Mouse (Mus musculus) erythroid progenitor cell, adult 5-6 weeks (primary cell): ENCODE data around the gene Cmtm6. TPM values are rescaled to one million over a fixed set of nuclear protein-coding genes. Genes with fewer than 3 reads are reported as not detected.
"Not testable (repeated sequence)": the region's sequence is repeated elsewhere in the genome, so short reads cannot be mapped to it uniquely, and the experiment has no call there.

Experiments used
- ATAC-seq: replicated peaks from 2 replicates; pipeline ENCODE4 v1.8.0; 2016; ENCODE audit warnings: moderate number of reproducible peaks, mild to moderate bottlenecking, moderate TSS enrichment, inconsistent platforms; ENCODE audit not compliant: poor library complexity, low FRiP score, severe bottlenecking
- total RNA-seq, 2 experiments: library from RNA; stranded (forward) in 1 of 2; stranded (reverse) in 1 of 2; fragments of 150-400 nt in 1 of 2; fragments of 186-747, 209-891 nt in 1 of 2; gene quantifications; 2 replicates each; pipeline versions ENCODE4 v1.2.3 to v1.2.4; 2015 to 2017; ENCODE audit warnings: low replicate concordance in 2 of 2

Cmtm6 gene
- total RNA-seq (2015; ENCODE audit: low replicate concordance), result 8.8 and 9.7 TPM in 2 replicates
- 10.4 and 20.0 TPM in 2 replicates for total RNA-seq (2017; ENCODE audit: low replicate concordance)

DNA sequence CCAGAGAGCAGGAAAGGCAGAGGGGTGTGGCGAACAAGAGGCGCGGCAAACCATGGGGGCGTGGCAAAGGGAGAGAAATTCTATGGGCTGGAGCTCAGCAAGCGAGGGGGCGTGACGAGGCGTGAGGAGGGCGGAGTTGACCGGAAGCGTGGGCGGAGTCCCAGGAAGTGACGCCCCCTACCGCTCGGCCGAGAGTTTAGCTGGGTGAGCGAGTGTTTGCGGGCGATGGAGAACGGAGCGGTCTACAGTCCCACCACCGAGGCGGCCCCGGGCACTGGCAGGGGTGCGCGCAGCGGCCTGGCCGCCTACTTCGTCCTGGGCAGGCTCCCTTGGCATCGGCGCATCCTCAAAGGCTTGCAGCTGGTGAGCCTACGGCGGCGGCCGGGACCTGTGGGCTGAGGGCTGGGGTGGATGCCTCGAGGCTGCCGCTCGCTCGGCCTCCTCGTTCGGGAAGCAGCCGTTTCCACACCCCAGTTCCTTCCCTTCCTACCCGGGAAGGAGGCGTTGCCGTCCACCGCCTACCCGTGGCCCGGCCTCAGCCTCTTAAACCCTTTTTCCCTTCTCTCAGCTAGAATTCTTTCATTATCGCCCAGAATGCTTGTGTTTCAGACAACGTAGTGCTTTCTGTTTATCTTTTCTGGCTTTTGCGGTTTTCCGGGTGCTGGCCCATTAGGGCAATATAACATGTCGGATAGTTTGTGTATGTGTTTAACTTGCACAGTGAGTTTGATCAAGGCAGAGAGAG, at the start of gene Cmtm6:
Cmtm6 (plus strand) TSS at position 106 of the 745 bp plus-strand sequence.
- peak; percentile 91 for ATAC-seq

DNA sequence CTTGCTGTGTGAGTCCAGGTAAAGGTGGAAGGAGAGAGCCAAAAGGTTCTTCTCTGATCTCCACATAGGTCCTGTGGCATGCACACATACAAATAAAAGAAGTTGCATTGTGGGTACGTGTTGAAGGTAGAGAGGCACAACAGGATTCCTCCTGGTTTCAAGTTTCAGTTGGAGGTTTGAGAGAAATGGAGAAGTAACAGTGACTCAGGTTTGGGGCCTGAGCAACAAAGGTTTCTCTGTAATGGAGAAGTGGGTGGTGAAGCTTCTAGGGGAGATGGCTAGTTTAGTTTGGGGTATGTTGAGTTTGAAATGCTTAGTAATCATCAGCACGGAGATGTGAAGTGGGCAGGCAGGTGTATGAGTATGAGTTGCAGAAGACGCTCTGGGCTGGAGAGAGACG, 48.7 kb upstream of the Cmtm6 start:
- no peak for ATAC-seq

DNA sequence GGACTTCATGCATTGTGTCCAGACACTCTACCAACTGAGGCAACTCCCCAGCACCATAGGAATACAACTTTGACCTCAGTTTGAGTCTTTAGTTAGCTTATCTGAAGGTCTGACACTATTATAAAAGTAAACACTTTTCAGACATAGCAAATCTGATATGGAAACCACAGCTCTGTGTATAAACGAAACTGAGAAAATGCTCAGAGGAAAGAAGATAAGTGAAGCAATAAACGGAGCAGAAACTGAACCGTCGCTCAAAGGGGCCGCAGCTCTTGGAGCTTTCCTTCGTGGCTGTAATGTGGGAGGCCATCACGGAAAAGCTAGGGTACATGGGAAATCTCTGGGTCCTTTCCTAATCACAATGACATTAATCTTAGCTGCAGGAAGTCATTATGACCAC, 44.7 kb upstream of the Cmtm6 start:
- no peak for ATAC-seq

DNA sequence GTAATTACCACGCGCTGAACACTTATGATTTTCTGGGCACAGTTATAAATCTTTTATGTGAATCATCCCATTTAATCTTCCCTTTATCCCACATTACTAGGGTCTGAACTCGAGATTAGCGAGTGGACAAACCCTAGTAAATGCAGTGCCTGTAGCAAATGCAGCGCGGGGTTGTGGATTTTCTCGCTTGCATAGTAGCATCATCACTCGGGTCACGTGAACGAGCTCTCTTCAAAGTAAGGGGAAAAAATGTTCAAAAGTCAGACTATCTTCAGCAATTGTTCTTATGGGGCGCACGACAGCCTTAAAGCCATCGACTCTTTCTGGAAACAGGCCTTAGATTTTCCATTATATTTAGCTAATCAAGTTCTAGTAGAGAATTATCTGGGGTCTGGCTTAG, 43.3 kb upstream of the Cmtm6 start:
- no peak for ATAC-seq

DNA sequence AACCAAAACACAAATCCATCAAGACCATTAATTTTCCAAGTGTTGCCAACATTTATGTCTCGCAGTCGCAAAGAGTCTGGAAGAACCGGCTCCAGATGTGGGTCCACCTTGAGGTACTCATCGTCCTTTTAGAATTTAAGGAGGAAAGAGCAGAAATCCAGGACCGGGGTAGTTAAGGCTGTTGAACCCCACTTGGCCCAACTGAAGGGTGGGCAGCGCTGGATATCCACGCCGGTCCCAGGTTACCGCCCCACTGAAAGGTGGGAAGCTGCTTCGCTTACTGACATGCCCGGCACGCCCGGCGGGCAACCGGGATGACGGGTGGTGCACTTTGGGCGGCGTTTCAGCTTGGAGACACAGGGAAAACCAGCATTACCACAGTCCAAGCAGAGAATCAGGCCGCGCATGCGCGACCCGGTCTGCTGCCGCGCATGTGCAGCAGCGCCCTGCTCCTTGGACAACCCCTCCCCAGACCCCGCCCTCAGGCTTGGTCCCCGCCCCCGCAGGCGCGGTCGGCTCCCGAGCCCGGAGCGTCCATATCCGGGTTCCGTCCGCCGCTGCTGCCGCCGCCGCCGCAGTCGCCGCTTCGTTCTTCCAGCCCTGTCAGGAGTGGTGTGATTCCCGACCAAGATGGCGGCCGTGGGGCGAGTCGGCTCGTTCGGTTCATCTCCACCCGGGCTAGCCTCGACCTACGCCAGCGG, 42.5 kb upstream of the Cmtm6 start, which contains the start of gene Dync1li1:
Dync1li1 (plus strand) TSS at position 539 of the 701 bp plus-strand sequence.
- ATAC-seq, result peak; percentile 89

DNA sequence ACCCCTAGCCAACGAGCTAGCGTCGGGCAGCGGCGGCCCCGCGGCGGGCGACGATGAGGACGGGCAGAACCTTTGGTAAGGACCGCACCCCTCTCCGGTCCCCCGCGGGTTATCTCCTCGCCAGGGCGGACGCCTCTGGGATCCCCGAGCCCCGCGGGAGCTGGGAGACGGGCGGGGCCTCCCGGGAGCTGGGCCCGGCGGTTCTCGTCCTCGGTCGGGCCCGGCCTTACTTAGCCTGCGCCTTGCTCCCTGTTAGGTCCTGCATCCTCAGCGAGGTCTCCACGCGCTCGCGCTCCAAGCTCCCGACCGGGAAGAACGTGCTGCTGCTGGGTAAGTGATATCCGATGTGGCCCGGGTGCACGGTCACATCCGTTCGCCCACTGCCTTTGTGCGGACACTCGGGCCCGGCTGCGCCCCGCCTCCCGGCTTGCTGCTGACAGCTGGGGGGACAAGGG, 41.9 kb upstream of the Cmtm6 start:
- ATAC-seq, result peak; percentile 78

DNA sequence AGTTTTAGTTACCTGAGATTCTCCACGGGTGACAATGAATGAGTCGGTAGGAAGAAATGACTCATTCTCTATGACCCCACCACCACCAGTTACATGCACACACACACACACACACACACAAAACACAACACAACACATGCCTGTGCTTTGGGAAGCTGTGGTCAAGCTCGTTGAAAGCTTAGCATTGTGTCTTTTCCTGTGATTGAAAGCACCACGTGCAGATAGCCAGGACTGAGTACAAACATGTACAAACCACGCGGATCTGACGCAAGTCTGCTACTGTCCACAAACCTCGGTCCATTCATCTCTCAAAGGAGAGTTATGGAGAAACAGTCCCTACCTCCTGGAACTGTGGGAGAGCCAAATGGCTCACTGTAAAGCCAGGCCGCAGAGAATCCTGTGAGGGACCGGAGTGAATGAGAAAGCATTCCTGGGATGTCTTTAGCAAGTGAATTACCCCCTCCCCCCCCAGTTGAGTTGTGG, 40.8 kb upstream of the Cmtm6 start:
- ATAC-seq, result no peak

DNA sequence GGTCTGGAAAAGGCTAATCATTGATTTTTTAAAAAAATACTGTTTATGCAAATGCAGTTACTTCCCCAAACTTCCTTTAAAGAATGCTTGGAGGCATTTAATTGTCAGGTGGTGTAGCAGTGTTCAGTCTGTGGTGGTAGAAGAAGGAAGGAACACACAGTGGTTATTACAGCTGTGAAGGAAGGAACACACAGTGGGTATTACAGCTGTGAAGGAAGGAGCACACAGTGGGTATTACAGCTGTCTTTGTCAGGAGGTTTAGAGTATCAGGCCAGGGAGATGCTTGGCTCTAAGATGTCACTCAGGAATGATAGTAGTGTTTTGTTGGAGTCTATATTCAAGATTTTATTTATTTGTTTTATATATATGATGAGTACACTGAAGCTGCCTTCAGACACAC, 39.8 kb upstream of the Cmtm6 start:
- no peak for ATAC-seq

DNA sequence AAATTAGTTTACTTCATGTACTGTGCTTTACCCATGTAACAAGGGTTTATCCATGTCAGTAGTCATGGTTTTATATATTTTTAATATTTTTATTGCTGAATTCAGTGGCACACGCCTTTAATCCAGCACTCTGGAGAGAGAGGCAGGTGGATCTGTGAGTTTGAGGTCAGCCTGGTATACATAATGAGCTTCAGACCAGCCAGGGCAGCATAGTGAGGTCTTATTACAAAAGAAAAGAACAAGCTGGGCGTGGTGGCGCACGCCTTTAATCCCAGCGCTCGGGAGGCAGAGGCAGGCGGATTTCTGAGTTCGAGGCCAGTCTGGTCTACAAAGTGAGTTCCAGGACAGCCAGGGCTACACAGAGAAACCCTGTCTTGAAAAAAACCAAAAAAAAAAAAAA, 35.3 kb upstream of the Cmtm6 start:
- ATAC-seq, result not testable (repeated sequence)

DNA sequence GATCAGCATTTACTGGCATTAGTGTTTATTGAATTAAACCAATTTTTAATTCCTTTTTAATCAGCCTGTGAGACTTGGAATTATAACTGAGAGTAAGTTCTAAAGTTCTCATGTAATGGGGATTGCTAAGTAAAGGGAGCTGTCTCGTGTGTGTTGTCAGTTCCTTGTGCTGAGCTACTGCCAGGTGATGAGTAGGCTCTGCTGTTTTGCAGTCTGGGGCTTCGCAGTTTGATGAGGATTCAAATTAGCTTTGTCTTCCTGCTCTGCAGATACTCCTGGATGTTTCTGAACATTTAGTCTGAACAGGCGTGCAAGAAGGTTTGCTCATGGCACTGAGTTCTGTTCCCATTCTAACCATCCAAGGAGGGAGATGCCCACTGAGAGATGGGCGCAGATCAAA, 33.8 kb upstream of the Cmtm6 start:
- ATAC-seq, result no peak

DNA sequence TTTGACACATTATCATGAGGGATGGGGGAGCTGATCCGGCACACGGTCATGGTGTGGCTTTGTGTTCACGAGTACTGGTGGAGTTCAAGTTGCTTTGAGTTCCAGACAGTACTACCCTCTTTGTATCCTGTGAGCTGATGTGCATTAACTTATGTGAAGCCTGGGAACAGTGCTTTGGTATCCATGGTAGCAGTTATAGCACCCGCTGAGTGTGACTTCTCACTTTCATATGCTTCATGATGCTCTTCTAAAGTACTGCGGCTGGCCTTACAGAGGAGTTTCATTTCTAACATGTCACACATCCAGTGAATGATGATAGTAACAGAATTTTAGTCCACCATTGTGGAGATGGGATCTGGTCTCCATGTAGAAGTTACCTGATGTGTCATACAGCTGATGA, 33.0 kb upstream of the Cmtm6 start:
- no peak for ATAC-seq

DNA sequence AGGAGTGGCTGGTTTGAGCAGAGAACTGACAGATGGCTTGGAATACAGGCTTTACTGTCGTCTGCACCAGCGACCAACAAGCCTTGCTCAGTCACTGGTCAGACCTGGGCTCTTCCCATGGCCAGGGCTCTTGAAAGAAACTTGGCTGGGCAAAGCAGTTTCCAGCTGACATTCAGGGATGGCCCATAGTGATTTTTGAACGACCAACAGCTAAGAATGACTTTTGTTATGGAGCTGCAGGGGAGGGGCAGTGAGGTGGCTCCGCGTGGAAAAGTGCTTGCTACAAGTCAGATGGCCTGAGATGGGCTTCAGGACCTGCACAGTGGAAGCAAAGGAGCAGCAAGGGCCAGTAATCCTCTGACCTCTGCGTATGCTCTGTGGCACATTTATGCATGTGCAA, 31.7 kb upstream of the Cmtm6 start:
- ATAC-seq, result no peak

DNA sequence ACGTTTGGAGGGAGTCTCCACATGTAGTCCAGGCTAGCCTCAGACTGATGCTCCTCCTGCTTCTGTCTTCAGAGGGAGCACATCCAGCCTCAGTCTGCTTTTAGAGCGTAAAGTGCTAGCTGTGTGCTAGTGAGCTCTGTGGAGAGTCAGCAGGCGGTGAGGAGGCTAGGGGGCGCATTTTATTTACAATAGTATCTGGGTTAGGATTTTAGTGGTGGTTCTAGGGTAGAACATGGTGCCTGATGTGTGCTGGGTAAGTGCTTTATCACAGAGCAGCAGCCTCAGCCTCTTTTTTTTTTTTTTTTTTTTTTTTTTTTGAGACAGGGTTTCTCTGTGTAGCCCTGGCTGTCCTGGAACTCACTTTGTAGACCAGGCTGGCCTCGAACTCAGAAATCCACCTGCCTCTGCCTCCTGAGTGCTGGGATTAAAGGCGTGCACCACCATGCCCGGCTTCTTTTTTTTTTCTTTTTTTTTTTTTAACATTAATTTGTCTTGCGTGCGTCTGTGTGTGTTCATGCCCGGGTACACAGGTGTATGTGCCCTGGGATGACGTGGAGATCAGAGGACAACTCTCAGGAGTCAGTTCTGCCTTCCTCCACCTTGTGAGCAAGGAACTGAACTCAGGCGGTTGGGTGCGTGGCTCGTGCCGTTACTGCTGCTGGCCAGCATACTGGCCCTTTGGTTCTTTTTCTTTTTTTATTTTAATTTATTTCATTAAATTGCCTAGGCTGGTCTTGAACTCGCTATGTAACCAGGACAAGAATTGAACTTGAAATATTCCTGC, 30.8 kb upstream of the Cmtm6 start:
- ATAC-seq, result no peak

DNA sequence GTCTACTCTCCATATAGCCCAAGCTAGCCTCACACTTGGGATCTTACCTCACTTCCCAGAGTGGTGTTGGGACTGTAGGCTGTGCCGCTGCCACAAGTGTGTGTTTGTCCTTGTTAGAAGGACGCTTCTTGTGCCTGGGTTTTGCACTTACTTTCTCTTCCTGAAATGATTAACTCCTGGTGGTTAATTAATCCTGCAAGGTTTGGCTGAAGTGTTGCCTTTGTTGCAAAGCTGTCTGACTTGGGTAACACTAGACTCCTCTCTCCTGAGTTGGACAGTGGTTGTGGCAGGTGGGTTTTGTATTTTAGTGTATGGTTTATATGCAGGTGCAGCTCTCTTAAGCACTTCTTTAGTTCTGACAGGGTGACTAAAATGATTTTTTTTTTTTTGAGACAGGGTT, 29.9 kb upstream of the Cmtm6 start:
- ATAC-seq, result no peak

DNA sequence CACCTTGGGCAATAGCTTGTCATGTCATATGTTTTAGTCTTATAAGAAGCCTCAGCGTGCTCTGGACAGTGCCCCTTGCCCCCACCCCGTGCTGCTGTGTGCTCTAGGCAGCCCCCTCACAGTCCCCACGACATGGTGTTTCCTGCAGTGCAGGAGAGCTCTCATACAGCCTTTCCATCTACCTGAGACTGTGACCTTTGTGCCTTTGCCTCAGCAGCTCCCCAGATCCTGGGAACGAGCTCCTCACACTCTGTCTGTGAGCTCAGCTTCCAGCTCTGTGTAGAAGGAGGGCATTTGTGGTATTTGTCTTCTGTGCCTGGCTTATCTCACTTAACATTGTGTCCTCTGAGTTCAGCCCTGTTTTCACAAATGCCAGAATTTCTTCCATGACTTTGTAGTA, 29.0 kb upstream of the Cmtm6 start:
- ATAC-seq, result no peak

DNA sequence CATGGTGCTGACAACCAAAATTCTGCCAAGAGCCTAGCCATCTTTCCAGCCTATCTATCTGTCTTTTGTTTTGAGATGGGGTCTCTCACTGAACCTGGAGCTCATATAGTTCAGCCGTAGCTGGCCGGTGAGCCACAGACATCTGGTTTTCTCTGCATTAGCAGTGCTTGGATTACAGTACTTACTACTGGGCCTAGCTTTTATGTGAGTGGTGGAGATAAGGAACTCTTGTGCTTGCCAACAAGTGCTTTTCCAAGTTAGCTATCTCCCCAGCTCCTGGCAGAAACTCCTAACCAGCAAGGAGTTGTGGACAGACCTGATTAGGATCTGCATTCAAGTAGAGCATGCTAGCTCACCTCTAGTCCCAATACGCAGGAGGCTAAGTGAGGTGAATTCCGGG, 23.1 kb upstream of the Cmtm6 start:
- no peak for ATAC-seq

DNA sequence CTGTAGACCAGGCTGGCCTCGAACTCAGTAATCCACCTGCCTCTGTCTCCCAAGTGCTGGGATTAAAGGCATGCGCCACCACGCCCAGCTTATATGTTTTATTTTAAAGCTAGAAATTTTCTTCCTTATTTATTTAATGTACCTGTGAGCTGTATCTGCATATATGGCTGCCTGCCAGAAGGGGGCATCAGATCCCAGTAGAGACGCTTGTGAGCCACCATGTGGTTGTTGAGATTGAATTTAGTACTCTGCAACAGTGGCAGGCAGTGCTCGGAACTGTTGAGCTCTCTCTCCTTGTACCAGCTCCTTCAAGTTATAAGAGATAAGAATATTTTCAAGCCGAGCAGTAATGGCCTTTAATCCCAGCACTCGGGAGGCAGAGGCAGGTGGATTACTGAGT, 20.6 kb upstream of the Cmtm6 start:
- no peak for ATAC-seq

DNA sequence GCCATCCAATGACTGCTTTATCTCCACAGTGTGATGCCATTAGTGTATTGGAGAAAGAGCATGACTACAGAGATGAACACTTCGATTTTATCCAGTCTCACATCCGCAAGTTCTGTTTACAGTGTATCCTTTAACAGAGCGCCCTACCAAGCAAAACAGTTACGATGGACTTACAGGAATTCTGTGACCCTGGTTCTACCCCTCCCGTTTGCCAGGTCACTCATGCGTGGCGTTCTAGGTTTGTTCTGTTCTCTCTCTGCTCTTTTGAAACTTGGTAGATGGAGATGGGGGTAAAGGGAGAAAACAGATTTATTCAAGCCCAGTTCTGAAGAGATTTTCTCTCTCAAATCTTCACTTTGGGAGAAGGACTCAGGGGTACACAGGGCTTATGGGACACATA, 17.4 kb upstream of the Cmtm6 start:
- no peak for ATAC-seq

DNA sequence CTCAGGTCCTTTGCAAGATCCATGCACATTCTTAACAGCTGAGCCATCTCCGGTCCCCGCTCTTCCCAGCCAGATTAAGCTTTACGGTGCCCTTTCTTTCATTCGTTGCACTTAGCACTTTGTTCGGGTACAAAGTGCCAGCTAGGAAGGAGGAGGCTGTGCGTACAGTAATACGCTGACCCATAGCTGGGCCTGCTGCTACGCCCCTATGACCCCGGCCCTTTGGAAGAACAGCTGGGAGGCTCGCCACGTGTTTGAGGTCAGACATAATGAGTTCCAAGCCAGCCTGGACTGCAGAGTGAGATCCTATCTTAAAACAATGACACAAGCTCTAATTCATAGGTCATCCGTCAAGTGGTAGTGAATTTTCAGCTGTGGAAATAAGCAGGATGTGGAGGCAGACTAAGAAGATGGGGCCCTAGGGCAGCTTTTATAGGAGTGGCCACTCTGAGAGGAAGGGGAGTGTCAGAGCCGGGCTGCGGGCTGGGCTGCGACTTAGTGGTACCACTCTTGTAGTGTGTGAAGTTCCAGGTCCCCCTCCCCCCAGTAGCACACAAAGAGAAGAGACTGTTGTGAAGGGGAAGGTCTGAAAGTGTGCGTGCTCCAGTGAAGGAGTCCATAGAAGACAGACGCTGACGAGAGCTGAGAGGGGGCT, 14.1 kb upstream of the Cmtm6 start:
- no peak for ATAC-seq

DNA sequence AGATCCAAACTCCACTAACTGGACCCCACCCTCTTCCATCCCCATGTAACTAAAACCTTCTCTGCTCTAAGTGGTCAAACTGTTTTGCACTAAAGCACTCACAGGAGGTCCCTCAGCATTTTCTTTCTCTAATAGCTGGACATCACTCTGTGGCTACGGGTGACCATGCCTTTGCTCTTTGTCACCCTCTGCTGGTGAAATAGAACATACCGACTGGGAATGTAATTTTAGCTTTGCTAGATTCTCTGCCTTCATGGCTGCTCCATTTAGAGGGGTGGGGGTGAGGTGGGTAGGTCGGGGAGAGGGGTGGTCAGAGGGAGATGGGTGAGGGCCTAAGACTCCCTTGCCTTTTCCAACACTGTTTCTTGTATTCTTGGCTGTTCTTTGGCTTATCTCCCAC, 3.6 kb upstream of the Cmtm6 start:
- no peak for ATAC-seq
